Mouse (Mus musculus) spleen, adult 2 months (tissue): ENCODE results near the gene Scoc.

Experiments used
- CTCF ChIP-seq: fragments of 200-500 bp; IDR thresholded peaks from 2 replicates; pipeline ENCODE4 v1.5.1; 2011; ENCODE audit warnings: mild to moderate bottlenecking, inconsistent platforms; ENCODE audit not compliant: insufficient read depth, insufficient read length, insufficient replicate concordance; ENCODE audit errors: extremely low read depth
- POLR2A ChIP-seq: fragments of 200-500 bp; IDR thresholded peaks from 2 replicates; pipeline ENCODE4 v1.6.1; 2011; ENCODE audit warnings: low read depth, low read length, inconsistent platforms

GRCm38 (mm10) chr8:83425202-83425601, 33.0 kb downstream of the Scoc start:
- TF ChIP-seq POLR2A = no peak
- no peak for TF ChIP-seq CTCF
